Mouse (Mus musculus): ENCODE data around the gene Ccdc171. TPM values are rescaled to one million over a fixed set of nuclear protein-coding genes. Genes with fewer than 3 reads are reported as not detected.
A peak's percentile ranks its signal among the peaks of the same experiment; 100 is the strongest.
"Not testable (repeated sequence)": the region's sequence is repeated elsewhere in the genome, so short reads cannot be mapped to it uniquely, and the experiment has no call there.

Gene Ccdc171
- total RNA-seq (2021), result 1 to 10 TPM; 3.3 to 3.8 TPM

DNA sequence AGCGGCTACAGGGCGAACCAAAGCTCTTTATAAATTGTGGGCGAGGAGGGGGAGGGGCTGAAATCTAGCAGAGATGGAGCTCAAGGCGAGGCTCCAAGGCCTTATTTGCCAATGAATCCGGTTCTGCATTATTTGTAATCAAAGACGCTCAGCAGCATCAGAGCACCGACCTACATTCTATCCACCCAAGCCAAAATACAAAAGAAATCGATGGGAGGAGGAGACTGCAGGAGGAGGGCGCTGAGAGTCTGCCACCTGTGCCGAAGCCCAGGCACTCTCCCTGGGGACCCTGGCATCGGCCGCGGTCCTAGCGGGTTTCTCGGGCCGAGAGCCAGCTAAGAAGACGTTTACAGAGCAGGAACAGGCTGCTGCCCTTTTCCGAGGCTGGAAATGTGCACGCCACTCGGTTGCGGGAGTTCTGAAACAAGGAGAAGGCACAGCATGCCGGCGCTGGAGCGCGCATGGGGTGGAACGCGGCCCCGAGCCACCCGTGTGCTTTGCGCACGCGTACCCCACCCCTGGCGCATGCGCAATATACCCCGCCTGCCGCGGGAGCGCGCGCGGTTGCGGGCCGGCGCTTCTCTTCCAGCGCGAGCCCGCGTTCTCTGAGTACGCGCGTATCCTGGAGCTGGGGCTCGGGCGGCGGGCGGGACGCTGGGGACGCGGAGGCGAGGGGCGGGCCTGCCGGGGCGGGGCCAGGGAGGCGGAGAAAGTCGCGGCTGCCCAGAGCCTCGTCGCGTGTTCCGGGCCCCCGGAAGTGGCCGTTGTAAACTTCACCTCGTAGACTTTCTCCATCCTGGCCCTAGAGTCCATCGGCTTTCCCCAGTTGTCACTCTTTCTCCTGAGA, at the start of gene Ccdc171:
TSS of gene Ccdc171 (plus strand) at position 703 of the 847 bp plus-strand sequence.
- intact Hi-C loops (cut with DNase I), result loop anchor here (1.0 to 2.0 kb wide), 2 partner anchors 39 to 108 kb away; partner anchors contain the start of genes Psip1 and Snapc3
- peak; percentile 94 for DNase-seq (ENCODE audit: low spot score in 2 of 2)

DNA sequence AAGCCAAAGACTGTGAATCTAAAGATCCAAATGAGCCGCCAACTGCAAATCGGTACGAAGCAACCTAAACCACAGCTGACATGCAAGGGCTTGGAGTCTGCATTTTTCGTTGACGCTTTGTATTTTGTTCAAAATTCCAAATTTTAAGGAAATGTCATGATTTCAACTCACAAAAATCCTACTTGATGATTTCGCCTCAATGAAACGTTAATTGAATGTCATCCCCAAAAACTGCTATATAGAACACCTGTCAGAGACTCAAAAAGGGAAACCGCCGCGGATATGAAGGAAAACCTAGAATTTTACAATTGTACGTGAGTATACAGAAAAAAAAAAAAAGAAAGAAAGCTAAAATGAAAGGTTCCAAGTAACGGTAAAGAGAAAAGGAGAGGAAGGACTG, 40.1 kb upstream of the Ccdc171 start:
- intact Hi-C loops (cut with DNase I), result no loop called here
- DNase-seq (ENCODE audit: low spot score in 2 of 2), result no peak

DNA sequence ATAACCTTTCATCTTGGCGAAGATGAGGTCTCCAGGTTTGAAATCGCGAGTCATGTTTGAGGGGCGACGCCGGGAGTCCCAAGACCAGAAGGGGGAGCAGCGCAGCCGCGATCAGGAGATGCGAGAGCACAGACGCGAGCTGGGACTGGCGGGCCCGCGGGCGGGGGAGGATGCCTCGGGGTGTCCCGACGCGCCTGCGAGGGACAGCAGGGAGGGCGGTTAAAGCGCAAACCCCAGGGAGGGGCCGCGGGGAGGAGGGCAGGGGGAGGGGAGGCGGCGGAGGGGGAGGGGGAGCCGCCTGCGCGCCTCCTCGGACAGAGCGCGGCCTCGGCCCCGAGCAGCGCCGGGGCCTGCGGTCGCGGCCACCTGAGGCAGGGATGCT, 39.6 kb upstream of the Ccdc171 start:
- peak; percentile 83 to 89 for DNase-seq (ENCODE audit: low spot score in 2 of 2)
- intact Hi-C loops (cut with DNase I), result loop anchor here (1.0 to 2.0 kb wide), 2 partner anchors 40 to 85 kb away; partner anchors contain the start of gene Ccdc171

DNA sequence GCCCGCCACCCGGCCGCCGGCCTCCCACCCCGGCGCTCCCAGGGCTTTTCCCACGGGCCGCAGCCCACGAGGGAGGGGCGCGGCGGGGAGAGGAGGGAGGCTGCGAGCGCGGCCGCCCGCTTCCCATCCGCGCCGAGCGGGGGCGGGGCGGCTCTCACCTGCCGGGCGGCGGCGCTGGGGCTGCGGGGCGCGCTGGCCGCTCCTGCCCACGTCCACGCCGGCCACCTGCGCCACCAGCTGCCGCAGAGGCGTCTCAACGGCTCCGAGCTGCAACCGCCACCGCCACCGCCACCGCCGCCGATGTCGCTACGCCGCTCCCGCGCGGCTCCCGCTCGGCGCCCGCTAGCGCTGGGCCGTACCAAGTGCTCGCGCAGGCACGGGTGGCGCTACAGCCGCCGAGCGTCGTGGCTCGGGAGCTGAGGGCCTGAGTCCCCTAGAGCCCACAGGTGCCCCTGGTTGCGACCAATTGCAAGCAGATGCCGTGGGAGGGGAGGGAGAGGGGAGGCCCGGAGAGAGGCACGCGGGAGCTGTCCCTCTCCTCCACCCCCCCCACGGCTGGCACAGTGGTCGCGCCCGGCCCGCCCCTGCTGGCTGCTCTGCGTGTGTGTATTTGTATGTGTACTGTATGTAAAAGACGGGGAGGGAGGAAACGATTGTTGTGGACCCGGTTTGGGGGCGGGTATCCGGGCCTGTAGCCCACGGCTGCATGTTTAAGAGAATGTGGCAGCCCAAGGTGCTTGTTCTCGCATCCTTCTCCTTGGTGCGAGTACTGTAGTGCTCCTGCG, 39.0 kb upstream of the Ccdc171 start, which contains the start of gene Psip1:
TSS of gene Psip1 (minus strand) at position 343 of the 785 bp plus-strand sequence.
- intact Hi-C loops (cut with DNase I), result loop anchor here (1.0 to 2.0 kb wide), 2 partner anchors 39 to 84 kb away; partner anchors contain the start of gene Ccdc171
- peak; percentile 87 to 90 for DNase-seq (ENCODE audit: low spot score in 2 of 2)

DNA sequence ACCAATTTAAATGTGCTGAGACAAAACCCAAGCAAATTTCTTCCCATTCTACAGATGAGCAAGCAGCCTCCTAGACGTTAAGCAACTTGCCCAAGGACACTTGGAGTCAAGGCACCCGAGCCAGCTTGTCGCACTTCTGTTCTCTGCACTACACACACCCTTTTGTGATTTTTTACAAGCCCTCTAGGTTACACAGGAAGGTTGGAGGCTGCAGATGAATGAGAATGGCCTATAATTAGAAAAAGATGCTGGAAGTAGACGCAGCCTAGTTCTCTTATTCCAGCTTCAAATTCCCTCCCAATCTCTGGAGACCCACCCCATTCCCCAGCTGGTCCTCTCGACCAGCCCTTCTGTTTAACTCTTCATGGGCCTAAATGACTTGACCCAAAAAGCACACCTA, 36.2 kb upstream of the Ccdc171 start:
- no peak for DNase-seq (ENCODE audit: low spot score in 2 of 2)
- intact Hi-C loops (cut with DNase I), result no loop called here

DNA sequence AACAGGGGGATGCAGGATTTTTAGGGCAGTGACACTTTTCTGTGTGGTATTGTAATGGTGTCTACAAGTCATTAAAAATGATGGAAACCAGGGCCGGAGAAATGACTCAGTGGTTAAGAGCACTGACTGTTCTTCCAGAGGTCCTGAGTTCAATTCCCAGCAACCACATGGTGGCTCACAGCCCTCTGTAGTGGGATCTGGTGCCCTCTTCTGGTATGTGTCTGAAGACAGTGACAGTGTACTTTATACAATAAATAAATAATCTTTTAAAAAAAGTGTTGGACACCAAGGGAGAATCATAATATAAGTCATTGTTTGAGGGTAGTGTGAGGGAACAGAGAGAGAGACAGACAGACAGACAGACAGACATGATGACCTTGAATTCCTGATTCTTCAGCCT, 32.2 kb upstream of the Ccdc171 start:
- intact Hi-C loops (cut with DNase I), result no loop called here
- no peak for DNase-seq (ENCODE audit: low spot score in 2 of 2)

DNA sequence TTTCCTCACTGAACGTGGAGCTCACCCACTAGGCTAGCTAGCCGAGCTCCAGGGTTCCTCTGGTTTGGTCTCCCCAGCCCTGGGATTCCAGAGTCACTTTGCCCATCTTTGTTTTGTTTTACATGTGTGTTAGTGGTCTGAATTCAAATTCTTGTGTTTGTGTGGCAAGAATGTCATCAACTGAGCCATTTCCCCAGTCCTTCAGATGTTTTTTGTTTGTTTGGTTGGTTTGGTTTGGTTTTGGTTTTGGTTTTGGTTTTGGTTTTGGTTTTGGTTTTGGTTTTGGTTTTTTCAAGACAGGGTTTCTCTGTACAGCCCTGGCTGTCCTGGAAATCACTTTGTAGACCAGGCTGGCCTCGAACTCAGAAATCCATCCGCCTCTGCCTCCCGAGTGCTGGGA, 28.3 kb upstream of the Ccdc171 start:
- intact Hi-C loops (cut with DNase I); DNase-seq (ENCODE audit: low spot score in 2 of 2): not testable (repeated sequence)

DNA sequence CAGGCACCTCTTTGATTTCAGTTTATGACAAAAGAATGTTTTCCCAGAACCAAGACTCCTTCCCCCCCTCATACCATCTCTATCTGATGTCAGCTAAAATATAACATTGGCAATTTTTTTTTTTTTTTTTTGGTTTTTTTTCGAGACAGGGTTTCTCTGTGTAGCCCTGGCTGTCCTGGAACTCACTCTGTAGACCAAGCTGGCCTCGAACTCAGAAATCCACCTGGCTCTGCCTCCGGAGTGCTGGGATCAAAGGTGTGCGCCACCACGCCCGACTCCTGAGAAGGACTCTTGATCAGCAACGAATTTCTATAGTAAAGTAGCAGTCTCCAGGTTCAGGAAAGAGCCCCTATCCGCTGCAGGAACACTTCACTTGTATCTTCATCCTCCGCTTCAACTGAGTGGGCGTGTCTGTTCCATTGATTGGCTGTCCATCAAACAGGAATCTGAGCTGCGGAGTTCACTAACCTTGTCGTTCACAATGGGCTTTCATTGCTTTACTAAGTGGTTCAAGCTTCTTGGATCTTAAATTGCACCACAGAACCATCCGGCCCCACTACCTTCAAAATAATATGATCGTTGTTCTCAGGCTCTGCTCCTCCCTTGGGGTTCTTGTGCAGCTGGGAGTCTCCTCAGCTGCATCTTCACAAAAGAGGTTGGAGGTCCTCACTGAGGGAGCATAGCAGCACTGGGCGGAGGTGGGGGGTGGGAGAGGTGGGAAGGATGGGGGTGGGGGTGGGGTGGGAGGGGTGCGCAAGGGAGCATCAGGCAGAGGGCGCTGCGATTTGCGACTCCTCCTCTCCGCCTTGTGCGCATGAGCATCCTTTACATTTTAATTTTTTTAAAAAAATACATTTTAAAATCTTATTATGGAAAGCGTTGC, 24.9 kb upstream of the Ccdc171 start:
- DNase-seq (ENCODE audit: low spot score in 2 of 2), result peak; percentile 25 to 30
- intact Hi-C loops (cut with DNase I), result no loop called here

DNA sequence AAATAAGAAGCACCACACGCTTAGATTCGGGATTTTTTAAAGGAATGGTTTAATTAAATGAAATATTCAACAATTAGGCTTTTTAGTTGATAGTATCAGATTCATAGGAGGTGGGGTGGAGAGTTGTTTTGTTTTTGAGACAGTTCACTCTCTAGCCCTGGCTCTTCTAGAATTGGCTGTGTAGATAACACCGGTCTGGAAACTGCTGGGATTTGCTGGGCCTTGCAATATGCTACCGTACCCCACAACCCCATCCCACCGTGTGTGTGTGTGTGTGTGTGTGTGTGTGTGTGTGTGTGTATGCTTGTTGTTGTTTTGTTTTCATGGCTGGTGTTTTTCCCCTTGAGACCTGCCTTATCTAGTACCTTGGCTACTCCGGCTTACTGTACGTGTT, 24.3 kb upstream of the Ccdc171 start:
- intact Hi-C loops (cut with DNase I), result no loop called here
- no peak for DNase-seq (ENCODE audit: low spot score in 2 of 2)

DNA sequence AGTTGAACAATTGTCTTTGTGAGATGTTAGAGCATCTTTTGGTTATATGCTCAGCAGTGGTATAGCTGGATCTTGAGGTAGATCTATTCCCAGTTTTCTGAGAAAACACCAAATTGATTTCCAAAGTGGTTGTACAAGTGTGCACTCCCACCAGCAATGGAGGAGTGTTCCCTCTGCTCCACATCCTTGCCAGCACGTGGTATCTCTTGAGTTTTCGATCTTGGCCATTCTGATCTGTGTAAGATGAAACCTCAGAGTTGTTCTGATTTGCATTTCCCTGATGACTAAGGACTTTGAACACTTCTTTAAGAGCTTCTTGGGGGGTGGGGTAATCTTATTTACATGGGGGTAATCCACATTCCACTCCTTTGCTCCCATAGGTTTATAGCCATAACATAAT, 15.7 kb upstream of the Ccdc171 start:
- intact Hi-C loops (cut with DNase I), result no loop called here
- no peak for DNase-seq (ENCODE audit: low spot score in 2 of 2)

DNA sequence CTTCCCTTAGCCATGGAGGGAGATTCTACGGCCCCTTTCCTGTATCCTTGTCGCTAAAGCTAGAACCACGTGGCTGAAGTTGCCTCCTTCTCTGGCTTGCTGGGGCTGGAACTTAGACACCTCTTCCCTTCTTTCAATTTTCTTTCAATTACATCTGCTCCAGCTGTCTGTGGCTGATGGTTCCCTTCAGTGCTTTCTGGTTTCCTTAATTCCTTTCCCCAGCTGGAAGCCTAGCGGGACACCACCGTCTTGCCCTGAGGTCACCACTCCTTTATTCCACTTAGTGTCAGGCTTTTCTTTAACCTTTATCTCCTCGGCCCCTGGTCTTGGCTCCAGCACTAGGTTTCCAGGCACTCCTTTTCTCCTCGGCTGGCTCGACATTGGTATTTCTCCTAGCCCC, 14.3 kb upstream of the Ccdc171 start:
- no peak for DNase-seq (ENCODE audit: low spot score in 2 of 2)
- intact Hi-C loops (cut with DNase I), result no loop called here

DNA sequence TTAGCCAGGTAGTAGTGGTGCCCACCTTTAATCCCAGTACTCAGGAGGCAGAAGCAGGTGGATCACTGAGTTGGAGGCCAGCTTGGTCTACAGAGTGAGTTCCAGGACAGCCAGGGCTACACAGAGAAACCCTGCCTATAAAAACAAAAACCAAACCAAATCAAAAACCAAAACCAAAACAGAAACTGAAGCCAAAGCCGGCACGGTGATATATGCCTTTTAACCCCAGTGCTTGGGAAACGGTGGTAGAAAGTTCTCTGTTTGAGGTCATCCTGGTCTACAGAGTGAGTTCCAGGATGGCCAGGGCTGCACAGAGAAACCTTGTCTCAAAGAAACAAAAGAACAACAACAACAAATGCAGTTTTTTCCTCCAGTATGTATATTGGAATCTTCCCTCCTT, 13.1 kb upstream of the Ccdc171 start:
- DNase-seq (ENCODE audit: low spot score in 2 of 2), result no peak
- intact Hi-C loops (cut with DNase I), result no loop called here

DNA sequence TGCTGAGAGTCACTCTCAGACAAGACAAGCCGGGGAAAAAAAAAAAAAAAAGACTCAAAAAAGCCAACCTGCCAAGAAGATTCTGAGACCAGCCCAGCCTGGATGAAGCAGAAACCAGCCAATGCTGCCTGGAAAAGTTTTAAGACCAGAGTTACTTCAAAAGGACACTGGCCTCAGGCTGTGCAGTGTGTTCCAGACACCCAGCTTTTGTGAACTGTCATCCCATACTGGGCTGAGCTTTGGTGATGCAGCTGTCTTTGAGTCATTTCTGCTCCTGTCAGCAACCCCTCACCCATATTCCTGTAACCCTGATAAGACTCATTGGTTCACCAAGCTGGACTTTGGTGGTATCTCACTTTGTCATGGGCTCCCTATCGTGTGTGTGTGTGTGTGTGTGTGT, 12.7 kb upstream of the Ccdc171 start:
- intact Hi-C loops (cut with DNase I), result no loop called here
- DNase-seq (ENCODE audit: low spot score in 2 of 2), result no peak

DNA sequence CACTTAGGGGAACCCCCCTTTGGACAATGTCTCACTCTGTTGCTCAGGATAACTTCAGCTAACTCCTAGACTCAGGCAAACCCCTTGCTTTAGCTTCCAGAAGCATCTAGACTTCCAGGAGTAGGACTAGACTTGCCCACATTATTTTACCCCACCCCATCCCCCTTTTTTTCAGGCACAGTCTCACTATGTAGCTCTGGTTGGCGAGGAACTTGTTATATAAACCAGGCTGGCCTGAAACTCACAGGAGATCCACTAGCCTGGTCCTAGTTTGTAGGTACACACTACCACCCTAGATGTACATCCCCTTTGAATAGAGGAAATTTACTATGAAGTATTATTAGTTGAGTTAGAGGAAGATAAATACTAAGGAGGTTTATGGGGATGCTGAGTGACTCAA, 11.2 kb upstream of the Ccdc171 start:
- no peak for DNase-seq (ENCODE audit: low spot score in 2 of 2)
- intact Hi-C loops (cut with DNase I), result no loop called here

DNA sequence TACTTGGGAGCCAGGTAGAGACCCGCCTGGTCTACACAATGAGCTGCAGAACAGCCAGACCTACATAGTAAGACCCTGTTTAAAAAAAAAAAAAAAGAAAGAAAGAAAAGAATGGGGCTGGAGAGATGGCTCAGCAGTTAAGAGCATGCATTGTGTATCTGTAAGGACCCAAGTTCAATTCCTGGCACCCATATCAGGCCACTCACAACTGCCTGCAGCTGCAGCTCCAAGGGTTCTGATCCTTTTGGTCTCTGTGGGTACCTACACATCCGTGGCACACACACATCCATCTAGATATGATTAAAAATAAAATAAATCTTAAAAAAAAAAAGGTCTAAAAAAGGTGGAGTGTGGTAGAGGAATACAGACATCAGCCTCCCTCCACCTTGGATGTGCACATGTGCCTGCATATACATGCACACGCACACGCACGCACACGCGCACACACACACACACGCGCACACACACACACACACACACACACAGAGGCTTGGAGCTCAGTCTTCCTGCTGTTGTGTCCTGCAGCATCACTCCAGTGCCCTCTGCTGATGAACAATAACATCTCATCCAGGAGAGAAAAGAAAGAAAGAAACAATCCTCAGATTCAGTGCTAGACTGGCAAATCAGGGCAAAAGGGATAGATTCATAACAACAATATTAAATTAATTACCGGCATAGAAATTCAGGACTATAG, 10.2 kb upstream of the Ccdc171 start:
- intact Hi-C loops (cut with DNase I), result no loop called here
- peak in 1 of 2 experiments; percentile 35 for DNase-seq (ENCODE audit: low spot score in 2 of 2)

DNA sequence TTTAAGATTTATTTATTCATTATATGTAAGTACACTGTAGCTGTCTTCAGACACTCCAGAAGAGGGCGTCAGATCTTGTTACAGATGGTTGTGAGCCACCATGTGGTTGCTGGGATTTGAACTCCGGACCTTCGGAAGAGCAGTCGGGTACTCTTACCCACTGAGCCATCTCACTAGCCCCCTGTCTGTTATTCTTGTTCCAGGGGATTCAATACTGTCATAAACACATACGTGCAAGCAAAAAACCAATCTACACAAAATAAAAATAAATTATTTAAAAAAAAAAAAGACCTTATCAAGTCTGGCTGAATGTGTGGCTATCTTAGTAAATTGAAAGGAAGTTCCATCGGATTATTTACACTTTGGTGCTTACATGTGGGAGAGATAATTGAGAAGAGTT, 9.2 kb upstream of the Ccdc171 start:
- intact Hi-C loops (cut with DNase I); DNase-seq (ENCODE audit: low spot score in 2 of 2): not testable (repeated sequence)

DNA sequence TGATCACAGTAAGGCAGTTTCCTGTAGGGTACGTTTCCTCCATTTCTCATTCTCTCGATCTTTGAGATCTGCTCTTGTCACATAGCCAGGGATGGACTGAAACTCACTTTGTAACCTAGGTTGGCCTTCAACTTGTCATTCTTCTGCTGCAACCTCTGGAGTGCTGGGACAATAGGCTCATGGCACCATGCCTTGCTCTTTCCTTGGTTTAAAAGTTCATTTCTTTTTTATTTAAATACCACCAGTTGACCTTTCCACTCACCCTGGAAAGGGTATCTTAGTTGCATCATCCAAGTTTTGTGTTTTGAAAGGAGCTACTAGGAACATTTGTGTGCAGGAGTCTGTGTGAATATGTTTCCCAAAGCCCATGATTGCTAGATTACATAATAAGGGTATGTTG, 6.2 kb upstream of the Ccdc171 start:
- intact Hi-C loops (cut with DNase I), result no loop called here
- DNase-seq (ENCODE audit: low spot score in 2 of 2), result no peak

DNA sequence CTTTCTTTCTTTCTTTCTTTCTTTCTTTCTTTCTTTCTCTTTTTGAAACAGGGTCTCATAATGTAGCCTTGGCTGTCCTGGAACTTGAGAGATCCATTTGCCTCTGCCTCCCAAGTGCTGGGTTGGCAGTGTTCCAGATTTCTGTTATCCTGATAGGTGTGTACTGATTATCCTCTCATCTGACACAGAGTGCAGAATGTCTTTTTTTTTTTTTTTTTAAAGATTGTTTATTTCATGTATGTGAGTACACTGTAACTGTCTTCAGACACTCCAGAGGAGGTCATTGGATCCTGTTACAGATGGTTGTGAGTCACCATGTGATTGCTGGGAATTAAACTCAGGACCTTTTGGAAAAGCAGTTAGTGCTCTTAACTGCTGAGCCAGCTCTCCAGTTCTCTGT, 5.5 kb upstream of the Ccdc171 start:
- DNase-seq (ENCODE audit: low spot score in 2 of 2), result no peak
- intact Hi-C loops (cut with DNase I), result no loop called here

DNA sequence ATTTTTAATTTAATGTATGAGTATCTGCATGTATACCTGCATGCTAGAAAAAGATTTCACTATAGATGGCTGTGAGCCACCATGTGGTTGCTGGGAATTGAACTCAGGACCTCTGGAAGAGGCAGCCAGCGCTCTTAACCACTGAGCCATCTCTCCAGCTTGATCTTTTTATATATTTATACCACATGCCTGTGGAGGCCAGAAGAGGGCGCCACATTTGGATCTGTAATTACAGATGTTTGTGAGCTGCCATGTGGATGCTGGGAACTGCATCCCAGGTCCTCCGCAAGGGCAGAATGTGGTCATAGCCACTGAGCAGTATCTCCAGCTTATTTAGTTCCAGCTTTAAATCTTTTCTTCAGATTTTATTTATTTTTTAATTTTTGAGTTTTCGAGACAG, 5.0 kb upstream of the Ccdc171 start:
- DNase-seq (ENCODE audit: low spot score in 2 of 2), result no peak
- intact Hi-C loops (cut with DNase I), result no loop called here

All from left cerebral cortex, postnatal 25 days (tissue).